Mouse (Mus musculus) urinary bladder, postnatal 4 days (tissue): ENCODE measurements around the gene Dck.
"Not testable (repeated sequence)": the region's sequence is repeated elsewhere in the genome, so short reads cannot be mapped to it uniquely, and the experiment has no call there.

Source experiments
- DNase-seq, 2 experiments: peaks; one replicate each; pipeline ENCODE4 v3.0.0; 2021 to 2022; ENCODE audit warnings: low spot score in 2 of 2

Dck gene

GRCm38 (mm10) chr5:88764987-88765481, at the start of gene Dck:
Dck (plus strand) TSS chr5:88764996.
- peak; percentile 98 to 99 for DNase-seq

GRCm38 (mm10) chr5:88716983-88717382, 47.8 kb upstream of the Dck start:
- no peak for DNase-seq

- DNase-seq: peak; percentile 97 to 98
These were observed 44.4 kb upstream of the Dck start, which contains the start of gene Mob1b for GRCm38 (mm10) chr5:88720116-88721002. Mob1b (plus strand) TSS chr5:88720855.

GRCm38 (mm10) chr5:88721003-88721475, 43.8 kb upstream of the Dck start:
- DNase-seq: no peak

GRCm38 (mm10) chr5:88721565-88722212, 43.1 kb upstream of the Dck start:
- peak in 1 of 2 experiments; percentile 19 for DNase-seq

GRCm38 (mm10) chr5:88722213-88722600, 42.6 kb upstream of the Dck start:
- DNase-seq: no peak

GRCm38 (mm10) chr5:88724030-88724429, 40.8 kb upstream of the Dck start:
- no peak for DNase-seq

- no peak for DNase-seq
These were observed 37.1 kb upstream of the Dck start for GRCm38 (mm10) chr5:88727593-88728144.

- no peak for DNase-seq
These were observed 30.0 kb upstream of the Dck start for GRCm38 (mm10) chr5:88734786-88735185.

- not testable (repeated sequence) for DNase-seq
These were observed 23.7 kb upstream of the Dck start for GRCm38 (mm10) chr5:88741065-88741464.

- no peak for DNase-seq
These were observed 17.0 kb upstream of the Dck start for GRCm38 (mm10) chr5:88747774-88748173.

- no peak for DNase-seq
These were observed 11.6 kb upstream of the Dck start for GRCm38 (mm10) chr5:88753199-88753598.

- no peak for DNase-seq
These were observed 2.2 kb upstream of the Dck start for GRCm38 (mm10) chr5:88762611-88763010.

- DNase-seq: no peak
These were observed 288 bp upstream of the Dck start for GRCm38 (mm10) chr5:88764430-88764986.

- DNase-seq: no peak
These were observed 791 bp downstream of the Dck start for GRCm38 (mm10) chr5:88765587-88765986.

GRCm38 (mm10) chr5:88766121-88766520, 1.3 kb downstream of the Dck start:
- no peak for DNase-seq

- no peak for DNase-seq
These were observed 2.1 kb downstream of the Dck start for GRCm38 (mm10) chr5:88766863-88767262.

GRCm38 (mm10) chr5:88768201-88768600, 3.4 kb downstream of the Dck start:
- no peak for DNase-seq

- DNase-seq: no peak
These were observed 17.4 kb downstream of the Dck start for GRCm38 (mm10) chr5:88782072-88782765.

- no peak for DNase-seq
These were observed 20.3 kb downstream of the Dck start for GRCm38 (mm10) chr5:88785059-88785458.

- no peak for DNase-seq
These were observed 25.9 kb downstream of the Dck start for GRCm38 (mm10) chr5:88790675-88791074.
